Mouse (Mus musculus) heart, postnatal 0 days (tissue): Measurements from ENCODE around the gene Fyb. TPM values are rescaled to one million over a fixed set of nuclear protein-coding genes. Genes with fewer than 3 reads are reported as not detected.
A peak's percentile ranks its signal among the peaks of the same experiment; 100 is the strongest.

Experiments
- ATAC-seq: fragments of 200-750 bp; cut with Nextera tagmentation; 2 replicates; pipeline ENCODE4 v1.8.0; 2017; ENCODE audit warnings: low read depth, moderate number of reproducible peaks, moderate library complexity; ENCODE audit not compliant: insufficient read depth
- DNase-seq: peaks from one replicate; pipeline ENCODE4 v3.0.0-alpha.2; 2016; ENCODE audit warnings: low spot score
- H3K27ac ChIP-seq: fragments of 300-500 bp; sonication (generic); 2 replicates; pipeline ENCODE4 v1.5.1; 2014; ENCODE audit warnings: low read depth, mild to moderate bottlenecking
- H3K27me3 ChIP-seq: fragments of 300-500 bp; sonication (generic); 2 replicates; pipeline ENCODE4 v1.6.1; 2014; ENCODE audit warnings: low read length, mixed read lengths; ENCODE audit not compliant: control insufficient read depth, insufficient read depth
- H3K36me3 ChIP-seq: fragments of 300-500 bp; sonication (generic); replicated peaks from 2 replicates; pipeline ENCODE4 v1.6.1; 2014; ENCODE audit warnings: low read length, mixed read lengths; ENCODE audit not compliant: control insufficient read depth, insufficient read depth
- H3K4me1 ChIP-seq: fragments of 300-500 bp; sonication (generic); 2 replicates; pipeline ENCODE4 v1.6.1; 2014; ENCODE audit warnings: antibody characterized with exemption; ENCODE audit not compliant: control insufficient read depth, insufficient read depth
- H3K4me2 ChIP-seq: fragments of 300-500 bp; sonication (generic); 2 replicates; pipeline ENCODE4 v1.6.1; 2014; ENCODE audit warnings: low read depth, mild to moderate bottlenecking, low read length, moderate library complexity
- H3K4me3 ChIP-seq: fragments of 300-500 bp; sonication (generic); 2 replicates; pipeline ENCODE4 v1.5.1; 2014; ENCODE audit warnings: low read depth, low read length
- H3K9ac ChIP-seq: fragments of 300-500 bp; sonication (generic); replicated peaks from 2 replicates; pipeline ENCODE4 v1.6.1; 2014; ENCODE audit warnings: low read depth, low read length, mixed read lengths
- H3K9me3 ChIP-seq: fragments of 300-500 bp; sonication (generic); replicated peaks from 2 replicates; pipeline ENCODE4 v1.6.1; 2016; ENCODE audit warnings: low read length; ENCODE audit not compliant: control insufficient read depth
- CTCF ChIP-seq: IDR thresholded peaks from 2 replicates; pipeline ENCODE4 v1.5.1; 2016; ENCODE audit warnings: antibody characterized with exemption, control low read depth, low read depth
- EP300 ChIP-seq: IDR thresholded peaks from 2 replicates; pipeline ENCODE4 v1.6.1; 2016; ENCODE audit warnings: antibody characterized with exemption, low read depth
- WGBS: fragments of 180-500 bp; shearing (Covaris S2); extraction: QIAGEN DNeasy Blood & Tissue Kit; methylation state at CpG from one replicate; pipeline ENCODE4 v1.1.7; 2014; 5-methylcytosine and 5-hydroxymethylcytosine counted together
- polyA plus RNA-seq: library from polyadenylated mRNA; unstranded; fragments of >200 nt; fragmentation: Nextera tagmentation; extraction: Ambion mirVana; gene quantifications from 2 replicates; pipeline ENCODE4 v1.2.1, GENCODE M21; 2015
- total RNA-seq: library from RNA; depleted of rRNA; stranded (reverse); fragments of >200 nt; gene quantifications from 2 replicates; pipeline ENCODE4 v1.2.3, GENCODE M21; 2014; ENCODE audit warnings: low replicate concordance; rRNA removed

Gene Fyb
- total RNA-seq, result 1.7 TPM in 1 of 2 replicates, not detected in the other
- 1.8 and 3.2 TPM in 2 replicates for polyA plus RNA-seq

DNA sequence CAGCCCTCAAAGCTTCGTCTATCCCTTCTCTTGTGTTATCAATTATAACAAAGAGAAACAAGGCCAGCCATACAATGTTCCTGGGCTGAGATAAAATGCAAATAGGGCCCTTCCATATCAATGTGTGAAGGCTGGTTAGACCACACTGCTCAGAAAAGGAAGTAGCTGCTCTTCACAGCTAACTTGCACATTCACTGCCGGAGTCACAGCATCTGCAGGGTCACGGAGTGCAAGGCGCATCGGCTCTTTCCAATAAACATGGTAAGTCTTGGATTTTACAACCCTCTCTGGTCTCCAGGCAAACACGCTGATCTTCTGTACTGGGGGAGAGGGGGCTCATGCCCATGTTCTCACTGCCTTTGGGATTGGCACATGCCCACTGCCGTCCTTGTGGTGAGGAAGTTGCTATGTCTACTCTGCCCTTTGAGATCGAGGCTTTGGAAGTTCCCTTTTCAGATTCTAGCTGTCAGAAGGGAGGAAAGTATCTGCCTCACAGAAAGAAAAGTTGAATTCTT, at the start of gene Fyb:
TSS of gene Fyb (plus strand) at position 201 of the 515 bp plus-strand sequence.
- no peaks in the 10 kb centered on the region for H3K36me3 ChIP-seq
- DNase-seq (no peak), ATAC-seq (no peak)
- H3K4me1 ChIP-seq, result no peaks in the 10 kb centered on the region
- TF ChIP-seq CTCF (no peak), EP300 (no peak)
- no peaks in the 10 kb centered on the region for H3K27me3 ChIP-seq
- no peak within 1 kb of the TSS for H3K27ac ChIP-seq
- no peak within 1 kb of the TSS for H3K9ac ChIP-seq
- WGBS, result 70% methylated on average over 8 of the region's 8 CpGs
- no peak within 1 kb of the TSS for H3K4me3 ChIP-seq
- H3K9me3 ChIP-seq, result no peaks in the 10 kb centered on the region
- H3K4me2 ChIP-seq, result no peak within 1 kb of the TSS

GRCm38 (mm10) chr15:6483561-6483960, 39.1 kb upstream of the Fyb start:
- TF ChIP-seq CTCF (no peak), EP300 (no peak)
- no peak overlapping the region for H3K9ac ChIP-seq
- H3K36me3 ChIP-seq, result no peaks in the 10 kb centered on the region
- H3K4me1 ChIP-seq, result no peaks in the 10 kb centered on the region
- H3K27me3 ChIP-seq, result no peaks in the 10 kb centered on the region
- H3K4me3 ChIP-seq, result no peak overlapping the region
- WGBS, result 65% methylated on average over 3 of the region's 3 CpGs
- H3K9me3 ChIP-seq, result no peaks in the 10 kb centered on the region; the same call in 1 of the 2 replicates
- no peak overlapping the region for H3K27ac ChIP-seq
- ATAC-seq, result no peak
- H3K4me2 ChIP-seq, result no peak overlapping the region
- no peak for DNase-seq

DNA sequence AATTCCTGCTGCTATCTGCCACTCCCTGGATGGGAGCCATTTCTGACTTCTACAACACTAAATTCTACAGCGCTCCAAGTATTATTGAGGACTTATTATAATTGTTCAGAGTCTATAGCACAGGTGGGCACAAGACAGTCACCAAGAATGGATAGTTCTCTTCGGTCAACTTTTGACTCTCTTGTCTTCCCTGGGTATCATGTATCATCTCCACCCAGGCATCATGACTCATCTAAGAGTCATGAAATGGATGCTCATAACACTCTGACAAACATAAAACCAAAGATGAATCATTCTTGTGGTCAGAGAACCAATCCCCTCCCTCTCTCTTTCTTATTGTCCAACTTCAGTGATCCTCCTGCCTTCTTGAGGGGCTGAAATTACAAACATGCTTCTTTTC, 30.3 kb upstream of the Fyb start:
- Histone ChIP-seq H3K4me1 (no peaks in the 10 kb centered on the region), H3K9me3 (no peaks in the 10 kb centered on the region), H3K4me2 (no peak overlapping the region), H3K4me3 (no peak overlapping the region), H3K27me3 (no peaks in the 10 kb centered on the region), H3K9ac (no peak overlapping the region), H3K36me3 (no peaks in the 10 kb centered on the region), H3K27ac (no peak overlapping the region)
- DNase-seq, result no peak
- no peak for TF ChIP-seq EP300
- TF ChIP-seq CTCF, result no peak
- no peak for ATAC-seq
- WGBS, result 86% methylated on average over 2 of the region's 2 CpGs

DNA sequence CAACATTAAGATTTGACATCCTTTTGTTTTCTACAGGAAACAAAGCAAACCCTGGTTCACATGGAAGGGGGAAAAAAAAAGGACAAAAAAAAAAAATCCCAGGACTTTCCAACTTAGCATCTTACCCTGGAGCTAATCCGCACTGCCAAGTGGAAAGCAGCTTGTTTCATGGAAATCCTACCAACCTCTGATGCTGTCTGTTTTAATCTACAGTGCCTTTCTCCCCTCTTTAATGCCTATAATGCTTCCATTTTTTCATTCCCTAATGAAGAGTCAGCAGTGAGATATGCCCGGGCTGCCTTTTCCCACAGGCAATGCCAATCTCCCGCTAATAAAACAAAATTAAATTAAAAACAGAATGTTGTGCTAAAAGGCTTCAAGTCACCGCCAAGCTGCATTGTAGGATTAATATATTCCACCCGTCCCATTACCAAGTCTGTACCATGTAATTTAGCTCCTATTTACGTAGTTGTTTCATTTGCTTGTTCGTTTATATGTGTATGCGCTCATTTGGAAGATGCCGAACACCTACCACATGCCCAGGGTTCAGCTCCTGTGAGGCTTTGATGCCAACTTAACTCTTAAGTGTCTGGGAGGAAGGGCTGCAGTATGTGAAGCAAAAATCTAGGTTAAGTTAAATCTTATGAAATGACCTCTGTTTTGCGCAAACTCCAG, 24.1 kb upstream of the Fyb start:
- ATAC-seq, result no peak
- no peak overlapping the region for H3K9ac ChIP-seq
- TF ChIP-seq EP300, result no peak
- no peak for DNase-seq
- no peak overlapping the region for H3K4me3 ChIP-seq
- WGBS, result 83% methylated on average over 10 of the region's 10 CpGs
- H3K27me3 ChIP-seq, result no peaks in the 10 kb centered on the region
- H3K27ac ChIP-seq, result no peak overlapping the region
- H3K36me3 ChIP-seq, result no peaks in the 10 kb centered on the region
- H3K4me2 ChIP-seq, result no peak overlapping the region
- H3K9me3 ChIP-seq, result no peaks in the 10 kb centered on the region
- no peaks in the 10 kb centered on the region for H3K4me1 ChIP-seq

- Histone ChIP-seq H3K27ac (no peak overlapping the region), H3K9ac (no peak overlapping the region), H3K4me2 (no peak overlapping the region), H3K27me3 (no peaks in the 10 kb centered on the region), H3K4me1 (no peaks in the 10 kb centered on the region), H3K4me3 (no peak overlapping the region), H3K36me3 (no peaks in the 10 kb centered on the region), H3K9me3 (no peaks in the 10 kb centered on the region)
- ATAC-seq (no peak), DNase-seq (no peak)
- WGBS, result 33% methylated on average over 1 of the region's 1 CpGs
- TF ChIP-seq EP300, result no peak
- TF ChIP-seq CTCF, result peak; percentile 27; the same call in 1 of the 2 replicates
Observed at GRCm38 (mm10) chr15:6500787-6501186, 21.9 kb upstream of the Fyb start.

- H3K4me2 ChIP-seq, result no peak overlapping the region
- H3K4me3 ChIP-seq, result no peak overlapping the region
- ATAC-seq, result no peak
- TF ChIP-seq EP300 (no peak), CTCF (no peak)
- no peaks in the 10 kb centered on the region for H3K36me3 ChIP-seq
- H3K27ac ChIP-seq, result no peak overlapping the region
- H3K27me3 ChIP-seq, result no peaks in the 10 kb centered on the region
- WGBS, result 76% methylated on average over 1 of the region's 1 CpGs
- H3K4me1 ChIP-seq, result no peaks in the 10 kb centered on the region
- DNase-seq, result no peak
- H3K9ac ChIP-seq, result no peak overlapping the region
- H3K9me3 ChIP-seq, result no peaks in the 10 kb centered on the region
Observed at GRCm38 (mm10) chr15:6517525-6517924, 5.1 kb upstream of the Fyb start.
